Mouse (Mus musculus) thymus, postnatal 36 days (tissue): ENCODE measurements around the gene Atp2b2.
"Not testable (repeated sequence)": the region's sequence is repeated elsewhere in the genome, so short reads cannot be mapped to it uniquely, and the experiment has no call there.

Experiments
- DNase-seq, 2 experiments: peaks; one replicate each; pipeline ENCODE4 v3.0.0; 2022; ENCODE audit warnings: mixed read lengths in 2 of 2

Atp2b2 gene

DNA sequence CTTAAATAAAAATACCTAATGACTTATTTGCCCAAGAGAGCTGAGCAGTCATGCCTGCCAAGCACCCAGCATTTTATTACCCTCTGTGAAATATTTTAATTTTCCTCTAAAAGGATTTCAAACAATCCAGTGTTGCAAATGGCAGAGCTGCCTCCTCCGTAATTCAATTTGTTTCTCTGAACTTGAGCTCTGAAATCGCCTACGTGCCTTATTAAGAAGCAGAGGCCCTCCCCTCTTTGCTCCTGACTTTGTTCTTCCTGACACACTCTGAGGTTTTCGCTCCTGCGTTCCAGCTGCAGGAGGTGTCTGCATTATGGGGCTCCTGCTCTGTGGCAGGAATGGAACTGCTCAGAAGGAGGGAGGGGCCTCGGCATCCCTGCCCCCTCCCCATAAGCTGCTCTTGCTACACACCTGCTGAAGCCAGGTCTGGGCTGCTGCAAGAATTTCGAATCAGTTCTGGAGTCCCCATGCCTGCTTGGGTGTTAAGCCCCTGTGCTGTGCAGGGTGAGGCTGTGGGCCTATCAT lies 264.1 kb downstream of the Atp2b2 start:
- no peak for DNase-seq

- no peak for DNase-seq
Observed at GRCm38 (mm10) chr6:113768804-113769203, 273.6 kb downstream of the Atp2b2 start.

DNA sequence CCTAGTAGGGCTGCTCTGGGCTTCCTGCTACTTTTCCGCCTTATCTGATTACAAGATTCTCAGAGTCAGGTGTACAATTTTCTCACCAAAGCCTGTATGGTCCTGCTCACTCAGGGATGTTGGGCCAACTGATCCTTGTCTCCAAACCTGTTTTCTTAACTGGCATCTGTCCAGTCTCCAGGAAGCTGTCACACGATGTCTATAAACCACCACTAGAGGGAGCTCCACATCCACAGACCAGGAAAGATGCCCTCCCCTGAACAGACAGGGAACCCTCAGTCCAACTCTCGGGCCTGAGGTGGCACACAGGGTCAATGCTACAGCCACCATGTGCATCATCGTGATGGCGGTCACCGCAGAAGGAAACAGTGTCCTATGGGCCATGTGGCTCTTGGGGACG lies 280.8 kb downstream of the Atp2b2 start:
- peak in 1 of 2 experiments; percentile 22 for DNase-seq

DNA sequence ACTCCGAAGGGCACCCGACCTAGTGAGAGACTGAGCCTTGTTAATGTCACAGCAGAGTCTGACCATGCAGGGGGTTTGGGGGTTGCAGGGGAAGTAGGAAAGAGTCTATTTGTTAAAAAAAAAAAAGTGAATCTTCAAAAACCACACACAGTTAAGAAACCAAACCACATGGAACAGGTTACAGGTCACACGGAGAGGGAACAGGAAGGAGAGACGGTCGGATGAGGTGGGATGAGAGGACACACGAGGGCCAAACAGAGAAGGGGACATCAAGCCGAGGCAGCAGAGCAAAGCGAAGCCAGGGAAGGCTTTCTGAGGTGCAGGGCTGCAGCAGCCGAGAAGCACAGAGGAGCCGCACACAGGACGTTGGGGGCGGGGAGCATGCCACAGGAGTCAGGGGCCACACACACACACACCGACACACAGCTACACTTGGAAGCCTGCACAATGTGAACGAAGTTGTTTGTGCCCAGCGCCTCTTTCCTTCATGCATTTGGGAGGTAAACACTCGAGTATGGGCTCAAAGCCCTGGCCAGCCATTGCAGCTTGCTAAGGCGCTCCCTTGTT lies 293.2 kb downstream of the Atp2b2 start:
- DNase-seq = peak; percentile 44 to 51

DNA sequence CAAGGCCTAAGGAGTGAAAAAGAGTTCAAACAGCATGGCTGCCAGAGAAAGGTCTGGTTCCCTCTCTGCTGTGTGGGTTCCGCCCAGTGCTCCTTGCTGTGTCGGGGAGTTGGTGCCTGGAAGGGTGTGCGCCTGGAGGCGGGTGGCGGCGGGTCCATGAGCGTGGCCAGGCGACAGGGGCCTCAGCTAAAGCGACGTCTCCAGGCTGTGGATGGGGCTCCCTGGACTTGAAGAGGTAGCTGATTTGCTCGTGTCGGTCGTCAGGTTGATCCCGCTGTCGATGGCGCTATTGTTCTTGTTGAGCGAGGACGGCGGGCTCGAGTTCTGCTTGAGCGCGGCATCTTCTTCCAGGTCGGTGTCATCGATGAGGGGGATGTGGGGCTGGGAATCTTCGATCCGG lies 294.1 kb downstream of the Atp2b2 start:
- peak in 1 of 2 experiments; percentile 17 for DNase-seq

GRCm38 (mm10) chr6:113747284-113747683 lies 295.1 kb downstream of the Atp2b2 start:
- no peak for DNase-seq

DNA sequence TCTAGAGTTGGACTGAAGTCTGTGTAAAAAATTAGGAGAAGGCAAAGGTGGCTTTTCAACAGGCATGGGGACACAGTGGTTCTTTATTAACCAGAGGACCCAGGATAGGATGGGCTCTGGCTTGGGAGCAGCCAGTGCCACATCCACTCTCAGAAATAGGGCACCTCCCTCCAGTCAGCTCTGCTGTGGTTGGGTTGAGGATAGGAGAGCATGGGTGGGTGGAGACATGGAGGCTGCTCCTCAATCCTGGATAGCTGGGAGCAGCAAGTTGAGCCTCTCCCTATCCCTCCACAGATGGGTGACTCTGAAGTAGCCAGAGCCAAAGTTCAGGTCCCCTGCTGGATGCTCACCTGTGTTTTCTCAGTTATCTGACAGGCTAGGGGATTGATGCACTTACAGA lies 297.3 kb downstream of the Atp2b2 start:
- DNase-seq = no peak

GRCm38 (mm10) chr6:113743111-113743510 lies 299.3 kb downstream of the Atp2b2 start:
- DNase-seq = no peak

GRCm38 (mm10) chr6:113742321-113742720 lies 300.1 kb downstream of the Atp2b2 start:
- DNase-seq = no peak

GRCm38 (mm10) chr6:113741425-113741824 lies 301.0 kb downstream of the Atp2b2 start:
- no peak for DNase-seq

DNA sequence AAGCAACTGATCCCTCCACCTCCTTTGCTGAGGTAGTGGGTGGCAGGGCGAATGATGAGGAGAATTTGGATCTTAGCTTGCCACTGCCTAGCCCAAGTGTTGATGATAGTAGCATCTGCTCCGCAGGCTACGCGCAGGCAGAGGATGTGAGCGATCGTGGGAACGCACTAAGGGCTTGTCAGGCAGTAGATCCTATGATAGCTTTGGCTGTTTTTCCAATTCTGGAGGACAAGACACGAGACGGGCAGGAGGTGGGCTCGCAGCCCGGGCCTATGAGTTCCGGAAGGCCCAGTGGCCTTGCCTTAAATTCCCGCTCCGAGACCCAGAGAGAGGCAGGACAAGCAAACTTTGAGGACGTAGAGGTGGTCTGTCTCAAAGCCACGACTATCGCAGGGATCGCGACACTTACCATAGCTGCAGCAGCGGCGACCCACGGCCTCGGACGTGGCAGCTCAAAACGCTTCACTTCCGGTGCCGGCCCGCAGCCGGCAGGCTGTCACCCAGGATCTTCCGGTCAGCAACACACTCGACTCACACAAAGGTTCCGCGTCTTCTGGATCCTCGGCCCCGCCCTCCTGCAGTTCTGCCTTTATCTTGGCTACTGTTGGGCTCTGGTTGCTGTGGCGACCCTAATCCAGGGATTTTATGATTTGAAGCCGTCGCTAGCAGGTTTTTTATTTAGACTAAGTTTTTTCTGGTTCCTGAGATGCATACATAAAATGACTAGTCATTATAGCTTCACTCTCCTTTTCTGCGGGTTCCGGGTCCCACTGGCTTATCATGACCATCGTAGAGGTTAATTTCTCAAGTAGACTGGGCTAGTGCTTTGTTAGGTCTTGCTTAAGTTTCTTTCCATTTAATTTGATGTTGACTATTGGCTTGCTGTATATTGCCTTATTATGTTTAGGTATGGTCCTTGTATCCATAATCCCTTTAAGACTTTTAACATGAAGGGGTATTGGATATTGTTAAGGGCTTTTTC lies 301.9 kb downstream of the Atp2b2 start, which contains the start of gene Sec13:
TSS of gene Sec13 (minus strand) at position 508 of the 982 bp plus-strand sequence.
- peak; percentile 80 to 82 for DNase-seq

DNA sequence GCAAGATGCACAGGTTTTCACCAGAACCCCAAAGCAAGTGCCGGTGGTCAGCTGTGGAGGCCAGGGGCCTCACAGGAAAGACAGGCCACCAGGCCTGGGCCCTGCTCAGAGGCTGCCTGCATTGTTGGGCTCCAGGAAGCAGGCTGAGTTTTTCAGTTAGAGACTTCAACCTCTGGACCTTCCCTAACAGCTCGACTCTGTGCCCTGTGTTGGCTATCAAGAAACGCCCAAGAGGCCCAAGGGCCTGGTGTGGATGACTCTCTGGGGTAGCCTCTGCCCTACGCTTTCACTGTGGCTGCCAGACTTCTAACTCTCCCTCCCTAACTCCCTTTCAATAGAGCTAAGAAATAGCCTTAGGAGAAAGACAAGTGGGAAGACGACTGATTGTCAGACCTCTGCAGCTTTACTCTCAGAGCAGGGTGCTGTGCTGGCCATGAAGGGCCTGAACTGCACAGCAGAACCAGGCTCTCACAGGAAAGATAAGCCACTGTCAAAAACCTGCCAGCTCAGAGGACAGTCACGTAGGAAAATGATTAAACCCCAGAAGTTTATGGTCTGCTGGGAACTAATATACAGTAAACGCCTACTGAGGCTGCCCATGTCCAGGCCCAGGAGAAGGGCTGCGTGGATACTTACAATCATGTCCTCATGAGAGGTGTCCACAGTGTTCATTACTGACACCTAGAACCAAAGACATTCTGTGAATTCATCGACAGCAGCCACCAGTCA lies 304.9 kb downstream of the Atp2b2 start:
- no peak for DNase-seq

DNA sequence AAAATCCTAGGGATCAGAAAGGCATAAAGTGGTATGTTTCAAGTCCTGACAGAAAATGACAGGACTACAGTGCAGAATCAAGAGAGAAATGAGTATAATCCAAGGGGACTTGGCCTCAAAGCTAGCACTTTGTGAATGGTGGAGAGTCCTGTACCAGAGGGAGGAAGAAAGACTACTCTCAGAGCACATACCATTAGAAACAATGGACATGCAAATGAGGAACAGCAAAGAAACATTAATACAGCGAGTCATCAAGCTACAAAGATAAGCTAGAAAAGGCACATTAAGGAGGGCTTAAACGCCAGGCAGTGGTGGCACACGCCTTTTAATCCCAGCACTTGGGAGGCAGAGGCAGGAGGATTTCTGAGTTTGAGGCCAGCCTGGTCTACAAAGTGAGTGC lies 311.1 kb downstream of the Atp2b2 start:
- no peak for DNase-seq

- no peak for DNase-seq
Observed at GRCm38 (mm10) chr6:113728181-113728580, 314.2 kb downstream of the Atp2b2 start.

- DNase-seq = no peak
Observed at GRCm38 (mm10) chr6:113721061-113721460, 321.4 kb downstream of the Atp2b2 start.

DNA sequence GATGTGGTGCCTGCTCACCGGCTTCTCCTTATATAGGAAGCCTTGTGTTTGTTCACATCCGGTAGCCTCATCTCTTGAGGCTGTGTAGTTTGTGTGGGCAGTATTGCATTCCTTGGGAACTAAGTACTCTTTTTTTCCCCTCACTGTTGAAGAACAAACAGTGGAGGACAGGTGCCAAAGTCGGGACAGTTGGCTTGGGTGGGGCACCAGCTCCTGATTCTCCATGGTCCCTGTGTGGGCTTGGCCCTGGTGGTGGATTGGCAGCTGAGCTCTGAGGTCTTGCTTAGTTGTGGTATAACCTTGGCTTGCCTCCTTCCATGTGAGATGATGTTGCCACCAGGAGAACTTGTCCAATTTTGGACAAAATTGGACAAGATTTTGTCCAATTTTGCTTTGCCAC lies 322.5 kb downstream of the Atp2b2 start, which contains the start of gene Ghrl:
TSS of gene Ghrl (minus strand) at position 3 of the 400 bp plus-strand sequence.
- DNase-seq = no peak

DNA sequence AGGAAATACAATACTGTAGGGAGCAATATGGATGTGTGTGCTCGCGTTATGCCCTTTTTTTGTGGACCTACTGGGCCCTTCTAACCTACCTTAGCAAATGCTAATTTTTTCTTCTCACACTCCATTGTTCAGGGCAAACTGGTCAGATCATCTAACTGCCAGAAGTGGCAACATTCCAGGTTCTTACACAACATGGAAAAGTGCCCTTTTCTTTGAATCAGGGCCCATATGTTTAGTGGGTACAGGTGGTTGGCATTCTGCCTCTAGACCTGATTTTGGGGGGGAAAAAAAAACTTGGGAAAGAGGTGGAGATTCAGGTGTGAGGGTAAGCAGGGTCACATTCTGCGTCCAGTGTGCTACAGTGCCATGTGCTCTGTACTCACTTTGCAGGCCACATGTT lies 324.9 kb downstream of the Atp2b2 start:
- no peak for DNase-seq

DNA sequence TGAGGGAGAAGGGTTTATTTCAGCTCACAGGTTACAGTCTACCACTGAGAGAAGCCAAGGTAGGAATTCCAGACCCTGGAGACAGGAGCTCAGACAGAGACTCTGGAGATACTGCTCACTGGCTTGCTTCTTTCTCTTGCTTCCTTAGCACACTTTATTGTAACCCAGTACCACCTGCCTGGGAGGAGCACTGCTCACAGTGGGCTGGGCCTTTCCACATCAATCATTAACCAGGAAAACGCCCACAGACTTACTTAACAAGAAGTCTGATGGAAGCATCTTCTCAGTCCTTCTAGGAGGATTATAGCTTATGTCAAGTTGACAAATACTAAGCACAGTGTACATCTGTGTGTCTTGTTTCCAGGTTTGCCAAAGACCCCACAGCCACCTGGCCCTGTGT lies 327.6 kb downstream of the Atp2b2 start:
- no peak for DNase-seq

DNA sequence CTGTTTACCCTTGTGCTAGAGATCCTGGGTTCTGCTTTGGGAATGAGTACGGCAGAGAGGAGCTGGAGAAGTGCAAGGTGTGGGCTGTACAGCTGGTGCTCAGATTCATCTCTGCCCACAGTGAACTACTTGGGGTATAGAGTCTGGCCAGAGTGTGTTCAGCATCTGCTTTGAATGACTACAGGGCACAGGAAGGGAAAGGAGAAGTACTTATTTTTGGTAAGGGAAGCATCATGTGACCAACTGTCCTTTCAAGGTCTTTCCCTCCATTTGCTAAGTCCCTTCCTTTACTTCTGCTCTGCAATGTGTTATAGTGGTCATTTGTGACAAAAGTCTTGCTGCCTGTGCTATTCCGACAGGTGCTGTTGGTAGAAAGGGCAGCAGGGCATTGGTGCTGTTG lies 328.1 kb downstream of the Atp2b2 start:
- DNase-seq = no peak

DNA sequence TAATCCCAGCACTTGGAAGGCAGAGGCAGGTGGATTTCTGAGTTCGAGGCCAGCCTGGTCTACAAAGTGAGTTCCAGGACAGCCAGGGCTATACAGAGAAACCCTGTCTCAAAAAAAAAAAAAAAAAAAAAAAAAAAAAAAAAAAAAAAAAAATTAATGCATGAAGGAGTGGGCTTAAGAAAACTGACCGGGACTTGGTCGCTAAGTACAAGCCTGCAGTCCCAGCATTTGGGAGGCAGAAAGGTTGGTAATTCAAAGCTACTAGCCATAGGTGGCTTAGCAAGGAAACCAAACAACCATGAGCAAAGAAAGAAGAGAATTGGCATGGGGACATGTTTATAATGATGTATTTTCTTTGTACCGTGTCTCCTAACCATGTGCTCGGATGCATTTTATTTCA lies 329.0 kb downstream of the Atp2b2 start:
- not testable (repeated sequence) for DNase-seq

DNA sequence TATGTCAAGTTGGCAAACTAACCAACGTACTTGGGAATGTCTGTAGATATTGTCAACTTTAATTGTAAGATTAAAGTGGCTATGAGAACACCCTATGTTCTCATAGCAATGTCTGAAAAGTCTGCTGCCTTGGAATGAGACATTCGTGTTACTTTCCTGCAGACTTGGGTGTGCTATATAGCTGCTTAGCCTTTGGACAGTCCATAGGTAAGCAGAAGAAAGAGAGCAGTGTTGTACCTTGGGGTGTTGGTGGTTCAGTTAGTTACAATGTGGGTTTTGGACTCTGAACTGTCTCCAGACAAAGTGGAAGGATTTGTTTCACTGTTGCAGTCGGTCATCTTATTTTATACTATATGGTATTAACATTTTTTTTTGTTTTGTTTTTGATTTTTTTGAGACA lies 329.7 kb downstream of the Atp2b2 start:
- no peak for DNase-seq

GRCm38 (mm10) chr6:113697222-113698205 lies 344.9 kb downstream of the Atp2b2 start:
- peak; percentile 28 to 58 for DNase-seq
